Mouse (Mus musculus) stomach, postnatal 0 days (tissue): Measurements from ENCODE around the gene Pcgf1.
A peak's percentile ranks its signal among the peaks of the same experiment; 100 is the strongest.

Experiments
- CTCF ChIP-seq: IDR thresholded peaks from 2 replicates; pipeline ENCODE4 v1.5.1; 2016; ENCODE audit warnings: antibody characterized with exemption, low read depth, mild to moderate bottlenecking, moderate library complexity
- EP300 ChIP-seq: optimal IDR thresholded peaks from 2 replicates; pipeline ENCODE3; 2016; ENCODE audit warnings: antibody characterized with exemption

DNA sequence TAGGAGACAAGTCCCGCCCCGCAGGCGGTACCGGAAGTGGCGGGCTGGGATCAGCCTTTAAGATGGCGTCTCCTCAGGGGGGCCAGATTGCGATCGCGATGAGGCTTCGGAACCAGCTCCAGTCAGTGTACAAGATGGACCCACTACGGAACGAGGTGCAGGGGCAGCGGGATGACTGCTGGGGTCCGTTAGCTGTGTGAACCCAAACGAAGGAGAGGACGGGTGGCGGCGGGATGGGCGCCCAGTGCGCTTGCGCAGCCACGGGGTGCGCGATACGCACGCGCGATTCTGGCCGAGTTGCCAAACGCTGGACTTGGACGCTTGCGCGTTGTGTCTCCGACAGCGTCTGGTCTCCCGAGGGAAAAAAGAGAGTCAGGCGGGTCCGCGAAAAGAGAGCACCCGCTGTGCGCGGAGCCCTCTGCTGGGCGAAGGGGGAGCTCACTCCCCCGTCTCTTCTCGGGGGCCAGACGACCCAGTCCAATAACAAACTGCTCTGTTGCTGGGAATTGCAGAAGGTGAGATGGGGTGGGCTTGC lies 722 bp downstream of the Pcgf1 start:
- TF ChIP-seq CTCF (peak; percentile 78), EP300 (no peak)
